10 mouse cellular contexts compared by ENCODE assay signal in the genomic region with DNA sequence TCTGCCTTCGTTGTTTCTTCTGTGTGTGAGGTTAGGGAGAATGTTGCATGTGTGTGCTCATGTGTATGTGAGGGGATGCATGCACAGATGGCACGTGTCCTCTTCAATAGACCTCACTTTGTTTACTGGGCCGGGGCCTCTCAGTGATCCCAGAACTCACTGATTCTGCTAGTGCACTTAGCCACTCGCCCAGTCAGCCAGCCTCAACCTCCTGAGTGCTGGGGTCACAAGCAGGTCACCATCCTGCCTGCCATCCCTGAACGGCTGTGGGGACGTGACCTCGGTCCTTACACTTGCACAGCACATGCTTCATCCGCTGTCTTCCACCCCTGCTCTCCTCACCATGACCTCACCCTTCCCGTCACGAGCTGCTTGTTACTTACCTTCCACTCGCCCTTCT. TPM values are rescaled to one million over a fixed set of nuclear protein-coding genes. Genes with fewer than 3 reads are reported as not detected.
DNase-seq lines count a peak whose midpoint lies in the region; ATAC-seq and TF ChIP-seq lines count a peak whose summit lies in the region.
"Had no signal": no experiment of that assay in that cellular context is flagged by ENCODE, and none has a peak within 500 bp of the region (broad histone marks: within the 10 kb centered on the region; RNA-seq: fewer than 3 reads in every experiment).

No protein-coding gene starts in this region.

- H3K4me2 ChIP-seq in hindbrain, embryonic 16.5 days (ENCODE audit: low read length), result no peak overlapping the region
- no peak overlapping the region for H3K4me2 ChIP-seq in limb, embryonic 12.5 days

- WGBS in hindbrain, embryonic 10.5 days, result 51% methylated on average over 11 of the region's 11 CpGs
- 48% methylated on average over 11 of the region's 11 CpGs for WGBS in hindbrain, embryonic 16.5 days
- 40% methylated on average over 11 of the region's 11 CpGs for WGBS in limb, embryonic 12.5 days
- WGBS in thymus, adult 2 months, result 94% methylated on average over 11 of the region's 11 CpGs

- TF ChIP-seq CTCF in thymus, adult 2 months (IDR thresholded peaks at IDR 0.05; ENCODE audit: borderline replicate concordance, control insufficient read depth, extremely low read depth, insufficient read depth, low read length, poor library complexity), result no peak

- DNase-seq in hindbrain, embryonic 10.5 days (ENCODE audit: low spot score), result peak; percentile 36
- DNase-seq in A20 (ENCODE audit: low read depth, low spot score) (peak; percentile 76), ZHBTc4 (ENCODE audit: low read depth, low spot score) (peak; percentile 16)
- no peak for DNase-seq in urinary bladder, postnatal 36 days (ENCODE audit: low spot score in 2 of 2)
- DNase-seq in thymus, adult 2 months, result no peak
- DNase-seq: adrenal gland, adult 2 months; heart, adult 11 months had no signal

- peak overlapping the region; percentile 84 for H3K27ac ChIP-seq in hindbrain, embryonic 10.5 days
- no peak overlapping the region for H3K27ac ChIP-seq in hindbrain, embryonic 16.5 days (ENCODE audit: low read depth, low read length)
- H3K27ac ChIP-seq in limb, embryonic 12.5 days, result peak overlapping the region; percentile 1; the same call in 1 of the 2 replicates
- no peak overlapping the region for H3K27ac ChIP-seq in thymus, adult 2 months (ENCODE audit: control insufficient read depth, insufficient read depth, low read length)

- H3K4me3 ChIP-seq in hindbrain, embryonic 10.5 days, result no peak overlapping the region
- H3K4me3 ChIP-seq in hindbrain, embryonic 16.5 days (ENCODE audit: low read length), result no peak overlapping the region
- H3K4me3 ChIP-seq in limb, embryonic 12.5 days (replicated peaks), result no peak overlapping the region
- H3K4me3 ChIP-seq in thymus, adult 2 months (ENCODE audit: control insufficient read depth, insufficient read depth, low read length), result no peak overlapping the region

- no peak for TF ChIP-seq POLR2A in thymus, adult 2 months (IDR thresholded peaks at IDR 0.05; ENCODE audit: control insufficient read depth, extremely low read depth, insufficient read depth, low read length, poor library complexity)

- ATAC-seq in hindbrain, embryonic 16.5 days, result no peak
- ATAC-seq in limb, embryonic 12.5 days (ENCODE audit: insufficient number of reproducible peaks, insufficient read depth, low FRiP score, low TSS enrichment, low read depth), result no peak
- ATAC-seq: inflammation-experienced regulatory T-cells, adult 6 months had no signal

- H3K36me3 ChIP-seq in hindbrain, embryonic 10.5 days, result peaks cover 5% of the 10 kb centered on the region; the same call in 1 of the 2 replicates
- 0 out of 2 replicates have a peak, but pooled peaks cover 4% of the 10 kb centered on the region for H3K36me3 ChIP-seq in hindbrain, embryonic 16.5 days (ENCODE audit: control insufficient read depth, insufficient read depth, low read length)
- H3K36me3 ChIP-seq in limb, embryonic 12.5 days, result 0 out of 2 replicates have a peak, but pooled peaks cover 5% of the 10 kb centered on the region
- H3K36me3 ChIP-seq in thymus, adult 2 months (ENCODE audit: control insufficient read depth, insufficient read depth, low read length), result no peaks in the 10 kb centered on the region

- no peaks in the 10 kb centered on the region for H3K27me3 ChIP-seq in hindbrain, embryonic 10.5 days (ENCODE audit: insufficient read depth, poor library complexity, severe bottlenecking)
- no peaks in the 10 kb centered on the region for H3K27me3 ChIP-seq in hindbrain, embryonic 16.5 days (replicated peaks; ENCODE audit: control insufficient read depth, insufficient read depth, low read length)
- H3K27me3 ChIP-seq in limb, embryonic 12.5 days, result no peaks in the 10 kb centered on the region
- H3K27me3 ChIP-seq in thymus, adult 2 months (ENCODE audit: control insufficient read depth, insufficient read depth, low read length), result no peaks in the 10 kb centered on the region

- H3K4me1 ChIP-seq in hindbrain, embryonic 10.5 days (replicated peaks), result peaks cover 38% of the 10 kb centered on the region
- H3K4me1 ChIP-seq in hindbrain, embryonic 16.5 days (ENCODE audit: control insufficient read depth, insufficient read depth, low read depth, low read length), result peaks cover 12% of the 10 kb centered on the region
- peaks cover 17% of the 10 kb centered on the region for H3K4me1 ChIP-seq in limb, embryonic 12.5 days (replicated peaks)
- no peaks in the 10 kb centered on the region for H3K4me1 ChIP-seq in thymus, adult 2 months (replicated peaks; ENCODE audit: control insufficient read depth, insufficient read depth, low read length)

- H3K9me3 ChIP-seq in hindbrain, embryonic 10.5 days, result no peaks in the 10 kb centered on the region
- H3K9me3 ChIP-seq in hindbrain, embryonic 16.5 days (ENCODE audit: control insufficient read depth, low read length), result no peaks in the 10 kb centered on the region
- no peaks in the 10 kb centered on the region for H3K9me3 ChIP-seq in limb, embryonic 12.5 days

- no peak overlapping the region for H3K9ac ChIP-seq in hindbrain, embryonic 16.5 days (ENCODE audit: low read depth, low read length)
- peak overlapping the region; percentile 18; the same call in 1 of the 2 replicates for H3K9ac ChIP-seq in limb, embryonic 12.5 days (replicated peaks)

RNA-seq across cellular contexts. Expression of a gene that starts 23.9 kb away (rescaled TPM):
- polyA plus RNA-seq in hindbrain, embryonic 10.5 days (2016; fragmentation: Nextera tagmentation; extraction: Ambion mirVana), result 40.1 and 63.3 TPM in 2 replicates
- 357 and 362 TPM in 2 replicates for polyA plus RNA-seq in hindbrain, embryonic 16.5 days (2015; fragmentation: Nextera tagmentation; extraction: Ambion mirVana)
- polyA plus RNA-seq in limb, embryonic 12.5 days (2016; fragmentation: Nextera tagmentation; extraction: Ambion mirVana), result 18.8 and 20.0 TPM in 2 replicates
- 6.6 and 8.3 TPM in 2 replicates for polyA plus RNA-seq in thymus, adult 2 months (2012; rRNA removed)

RNA-seq across cellular contexts. Expression of a gene that starts 38.9 kb away (rescaled TPM):
- 1.1 and 1.2 TPM in 2 replicates for polyA plus RNA-seq in hindbrain, embryonic 10.5 days (2016; fragmentation: Nextera tagmentation; extraction: Ambion mirVana)
- 0.75 and 1.1 TPM in 2 replicates for polyA plus RNA-seq in hindbrain, embryonic 16.5 days (2015; fragmentation: Nextera tagmentation; extraction: Ambion mirVana)
- polyA plus RNA-seq in limb, embryonic 12.5 days (2016; fragmentation: Nextera tagmentation; extraction: Ambion mirVana), result 0.35 and 1.2 TPM in 2 replicates
- polyA plus RNA-seq in thymus, adult 2 months (2012; rRNA removed), result 0.11 and 0.27 TPM in 2 replicates
- polyA plus RNA-seq: adrenal gland, adult 2 months had no signal

RNA-seq across cellular contexts. Expression of a gene that starts 47.6 kb away (rescaled TPM):
- 5.7 and 7.2 TPM in 2 replicates for polyA plus RNA-seq in hindbrain, embryonic 10.5 days (2016; fragmentation: Nextera tagmentation; extraction: Ambion mirVana)
- 6.5 and 6.8 TPM in 2 replicates for polyA plus RNA-seq in hindbrain, embryonic 16.5 days (2015; fragmentation: Nextera tagmentation; extraction: Ambion mirVana)
- polyA plus RNA-seq in limb, embryonic 12.5 days (2016; fragmentation: Nextera tagmentation; extraction: Ambion mirVana), result 3.8 and 4.2 TPM in 2 replicates
- polyA plus RNA-seq in thymus, adult 2 months (2012; rRNA removed), result 36.5 and 43.4 TPM in 2 replicates

RNA-seq across cellular contexts. Expression of a gene that starts 47.7 kb away (rescaled TPM):
- 0.31 and 0.73 TPM in 2 replicates for polyA plus RNA-seq in hindbrain, embryonic 10.5 days (2016; fragmentation: Nextera tagmentation; extraction: Ambion mirVana)
- 0.53 and 0.60 TPM in 2 replicates for polyA plus RNA-seq in hindbrain, embryonic 16.5 days (2015; fragmentation: Nextera tagmentation; extraction: Ambion mirVana)
- polyA plus RNA-seq in limb, embryonic 12.5 days (2016; fragmentation: Nextera tagmentation; extraction: Ambion mirVana), result 0.28 and 0.35 TPM in 2 replicates
- 1.9 and 2.3 TPM in 2 replicates for polyA plus RNA-seq in thymus, adult 2 months (2012; rRNA removed)

RNA-seq across cellular contexts. Expression of a gene that starts 52.8 kb away (rescaled TPM):
- polyA plus RNA-seq in hindbrain, embryonic 10.5 days (2016; fragmentation: Nextera tagmentation; extraction: Ambion mirVana), result 34.3 and 36.1 TPM in 2 replicates
- polyA plus RNA-seq in hindbrain, embryonic 16.5 days (2015; fragmentation: Nextera tagmentation; extraction: Ambion mirVana), result 31.7 and 37.0 TPM in 2 replicates
- polyA plus RNA-seq in limb, embryonic 12.5 days (2016; fragmentation: Nextera tagmentation; extraction: Ambion mirVana), result 48.0 and 48.1 TPM in 2 replicates
- 20.8 and 22.9 TPM in 2 replicates for polyA plus RNA-seq in thymus, adult 2 months (2012; rRNA removed)

Comparison
In these comparisons a context has a peak if more than half of its experiments do, and no peak if none do; other contexts are left out.
1. H3K27ac ChIP-seq: peak in hindbrain, embryonic 10.5 days (single experiment) and limb, embryonic 12.5 days (single experiment); none in hindbrain, embryonic 16.5 days (single experiment) and thymus, adult 2 months (single experiment).
2. DNase-seq: peak in hindbrain, embryonic 10.5 days (single experiment), A20 (single experiment) and ZHBTc4 (single experiment); none in urinary bladder, postnatal 36 days (0 of 2) and thymus, adult 2 months (single experiment).